Mouse (Mus musculus): ENCODE results near the gene Rnft1.

GRCm38 (mm10) chr11:86484101-86484868, at the start of gene Rnft1:
- peak; percentile 36 for TF ChIP-seq CTCF (IDR thresholded peaks at IDR 0.05; ENCODE audit: control insufficient read depth, insufficient read depth, insufficient read length)
- peak; percentile 58 for TF ChIP-seq MAX (IDR thresholded peaks at IDR 0.05)
- no peak for TF ChIP-seq USF1 (IDR thresholded peaks at IDR 0.05; ENCODE audit: low read depth)

All from C2C12 (cell line).